In genomic region chr9:58275115-58275774, GRCm38 (mm10) we compare ENCODE assay signal across 8 mouse cellular contexts. TPM values are rescaled to one million over a fixed set of nuclear protein-coding genes. Genes with fewer than 3 reads are reported as not detected.
DNase-seq lines count a peak whose midpoint lies in the region; ATAC-seq lines count a peak whose summit lies in the region.

No protein-coding gene starts in this region.

- peaks cover 19% of the 10 kb centered on the region for H3K4me1 ChIP-seq in embryonic facial prominence, embryonic 13.5 days
- peaks cover 12% of the 10 kb centered on the region for H3K4me1 ChIP-seq in liver, embryonic 11.5 days (replicated peaks; ENCODE audit: control insufficient read depth, insufficient read depth, low read length)
- peaks cover 15% of the 10 kb centered on the region for H3K4me1 ChIP-seq in neural tube, embryonic 15.5 days

- intact Hi-C loops in gastrocnemius, postnatal 36 days (cut with DNase I): no loop called here

- peak; percentile 24 for DNase-seq in gastrocnemius, postnatal 10 days
- DNase-seq in gastrocnemius, postnatal 36 days: no peak
- DNase-seq in T-cell, adult 2 months (ENCODE audit: low spot score): peak; percentile 42
- DNase-seq in liver, embryonic 11.5 days (ENCODE audit: low spot score): no peak
- no peak for DNase-seq in frontal cortex, adult 2 months (ENCODE audit: extremely low spot score in 1 of 2, low spot score in 1 of 2)

- H3K4me3 ChIP-seq in embryonic facial prominence, embryonic 13.5 days: no peak overlapping the region
- H3K4me3 ChIP-seq in liver, embryonic 11.5 days (ENCODE audit: low read depth, low read length): no peak overlapping the region
- H3K4me3 ChIP-seq in neural tube, embryonic 15.5 days (replicated peaks): no peak overlapping the region

- ATAC-seq in embryonic facial prominence, embryonic 13.5 days (ENCODE audit: insufficient number of reproducible peaks, insufficient read depth, low FRiP score, low TSS enrichment, low read depth): 0 out of 2 replicates have a peak, but pooled peaks have one; percentile 37
- peak; percentile 86 to 89 for ATAC-seq in hematopoietic stem cell, adult 5-6 weeks (replicated peaks in 1 of 2; ENCODE audit: insufficient read depth in 1 of 2, low FRiP score in 2 of 2, low TSS enrichment in 1 of 2, low read depth in 1 of 2, poor library complexity in 2 of 2, severe bottlenecking in 2 of 2)
- peak; percentile 61 for ATAC-seq in liver, embryonic 11.5 days (replicated peaks; ENCODE audit: low FRiP score)
- ATAC-seq in neural tube, embryonic 15.5 days (ENCODE audit: low FRiP score): no peak; the same call in 1 of the 2 replicates

- H3K36me3 ChIP-seq in embryonic facial prominence, embryonic 13.5 days: no peaks in the 10 kb centered on the region
- H3K36me3 ChIP-seq in liver, embryonic 11.5 days (ENCODE audit: control insufficient read depth, insufficient read depth, low read length): no peaks in the 10 kb centered on the region
- H3K36me3 ChIP-seq in neural tube, embryonic 15.5 days: no peaks in the 10 kb centered on the region

- H3K9ac ChIP-seq in embryonic facial prominence, embryonic 13.5 days: peak overlapping the region; percentile 44; the same call in 1 of the 2 replicates
- H3K9ac ChIP-seq in liver, embryonic 11.5 days (ENCODE audit: low read depth, low read length): no peak overlapping the region
- H3K9ac ChIP-seq in neural tube, embryonic 15.5 days (replicated peaks): no peak overlapping the region

- WGBS in embryonic facial prominence, embryonic 13.5 days: 7% methylated on average over 8 of the region's 8 CpGs
- 24% methylated on average over 8 of the region's 8 CpGs for WGBS in liver, embryonic 11.5 days
- WGBS in neural tube, embryonic 15.5 days: 35% methylated on average over 8 of the region's 8 CpGs

- peak overlapping the region; percentile 84 for H3K27ac ChIP-seq in embryonic facial prominence, embryonic 13.5 days
- H3K27ac ChIP-seq in liver, embryonic 11.5 days (ENCODE audit: low read depth, low read length): peak overlapping the region; percentile 71
- H3K27ac ChIP-seq in neural tube, embryonic 15.5 days (replicated peaks): peak overlapping the region; percentile 51

- H3K27me3 ChIP-seq in embryonic facial prominence, embryonic 13.5 days: no peaks in the 10 kb centered on the region
- H3K27me3 ChIP-seq in liver, embryonic 11.5 days (replicated peaks; ENCODE audit: control insufficient read depth, insufficient read depth, low read length): no peaks in the 10 kb centered on the region
- H3K27me3 ChIP-seq in neural tube, embryonic 15.5 days (replicated peaks): no peaks in the 10 kb centered on the region

- no peaks in the 10 kb centered on the region for H3K9me3 ChIP-seq in embryonic facial prominence, embryonic 13.5 days
- no peaks in the 10 kb centered on the region for H3K9me3 ChIP-seq in liver, embryonic 11.5 days (ENCODE audit: control insufficient read depth, low read length)
- no peaks in the 10 kb centered on the region for H3K9me3 ChIP-seq in neural tube, embryonic 15.5 days (replicated peaks)

- H3K4me2 ChIP-seq in embryonic facial prominence, embryonic 13.5 days: peak overlapping the region; percentile 34
- H3K4me2 ChIP-seq in liver, embryonic 11.5 days: peak overlapping the region; percentile 26; the same call in 1 of the 2 replicates
- H3K4me2 ChIP-seq in neural tube, embryonic 15.5 days: no peak overlapping the region

RNA-seq across cellular contexts. Expression of gene Stoml1, which starts 22.3 kb away (rescaled TPM):
- total RNA-seq in gastrocnemius, postnatal 10 days (2021): 10 to 100 TPM in 1 of 2 experiments, 1 to 10 TPM in 1; 9.1 to 12.3 TPM
- 1 to 10 TPM; 5.5 to 7.5 TPM for total RNA-seq in gastrocnemius, postnatal 36 days (2021)
- polyA plus RNA-seq in embryonic facial prominence, embryonic 13.5 days (2015; fragmentation: Nextera tagmentation; extraction: Ambion mirVana): 43.1 and 45.0 TPM in 2 replicates
- total RNA-seq in hematopoietic stem cell, adult 5-6 weeks (2017): 11.4 and 13.2 TPM in 2 replicates
- polyA plus RNA-seq in liver, embryonic 11.5 days (2014; fragmentation: Nextera tagmentation; extraction: Ambion mirVana): 9.7 and 12.9 TPM in 2 replicates
- 121 and 136 TPM in 2 replicates for polyA plus RNA-seq in neural tube, embryonic 15.5 days (2015; fragmentation: Nextera tagmentation; extraction: Ambion mirVana)
- 99.9 and 102 TPM in 2 replicates for polyA plus RNA-seq in frontal cortex, adult 2 months (2012; rRNA removed)

RNA-seq across cellular contexts. Expression of gene Pml, which starts 25.7 kb away (rescaled TPM):
- total RNA-seq in gastrocnemius, postnatal 10 days (2021): 10 to 100 TPM in 1 of 2 experiments, 1 to 10 TPM in 1; 7.3 to 12.6 TPM
- total RNA-seq in gastrocnemius, postnatal 36 days (2021): 1 to 10 TPM; 4.0 to 4.3 TPM
- polyA plus RNA-seq in embryonic facial prominence, embryonic 13.5 days (2015; fragmentation: Nextera tagmentation; extraction: Ambion mirVana): 14.4 and 15.2 TPM in 2 replicates
- total RNA-seq in hematopoietic stem cell, adult 5-6 weeks (2017): 24.5 and 32.5 TPM in 2 replicates
- 28.3 and 33.2 TPM in 2 replicates for polyA plus RNA-seq in liver, embryonic 11.5 days (2014; fragmentation: Nextera tagmentation; extraction: Ambion mirVana)
- 3.9 and 8.6 TPM in 2 replicates for polyA plus RNA-seq in neural tube, embryonic 15.5 days (2015; fragmentation: Nextera tagmentation; extraction: Ambion mirVana)
- 9.5 and 10.0 TPM in 2 replicates for polyA plus RNA-seq in frontal cortex, adult 2 months (2012; rRNA removed)

RNA-seq across cellular contexts. Expression of gene Loxl1, which starts 37.7 kb away (rescaled TPM):
- total RNA-seq in gastrocnemius, postnatal 10 days (2021): 10 to 100 TPM; 50.1 to 70.0 TPM
- 10 to 100 TPM; 13.9 to 14.3 TPM for total RNA-seq in gastrocnemius, postnatal 36 days (2021)
- polyA plus RNA-seq in embryonic facial prominence, embryonic 13.5 days (2015; fragmentation: Nextera tagmentation; extraction: Ambion mirVana): 30.9 and 41.8 TPM in 2 replicates
- 0.25 TPM in 1 of 2 replicates, not detected in the other for total RNA-seq in hematopoietic stem cell, adult 5-6 weeks (2017)
- polyA plus RNA-seq in liver, embryonic 11.5 days (2014; fragmentation: Nextera tagmentation; extraction: Ambion mirVana): 9.6 and 11.0 TPM in 2 replicates
- 10.2 and 12.1 TPM in 2 replicates for polyA plus RNA-seq in neural tube, embryonic 15.5 days (2015; fragmentation: Nextera tagmentation; extraction: Ambion mirVana)
- 4.9 and 5.3 TPM in 2 replicates for polyA plus RNA-seq in frontal cortex, adult 2 months (2012; rRNA removed)

Comparison
In these comparisons a context has a peak if more than half of its experiments do, and no peak if none do; other contexts are left out.
1. DNase-seq: peak in gastrocnemius, postnatal 10 days (single experiment) and T-cell, adult 2 months (single experiment); none in gastrocnemius, postnatal 36 days (0 of 2), liver, embryonic 11.5 days (single experiment) and frontal cortex, adult 2 months (0 of 2).
2. Peak in every context shown above with its lines, with median percentiles within 50 percentile points of each other: H3K27ac ChIP-seq.